Mouse (Mus musculus) left cerebral cortex, adult 9 months (tissue): ENCODE measurements at regions not wholly inside any gene's neighbourhood (a gene's known extent, or its start where the extent isn't known, plus 50 kb on each side); places are given as distances from the start of the nearest gene placed in this dataset.
"Not testable (repeated sequence)": the region's sequence is repeated elsewhere in the genome, so short reads cannot be mapped to it uniquely, and the experiment has no call there.

Source experiments
- DNase-seq, 2 experiments: peaks; one replicate each; pipeline ENCODE4 v3.0.0; 2022; ENCODE audit warnings: low spot score in 2 of 2

DNA sequence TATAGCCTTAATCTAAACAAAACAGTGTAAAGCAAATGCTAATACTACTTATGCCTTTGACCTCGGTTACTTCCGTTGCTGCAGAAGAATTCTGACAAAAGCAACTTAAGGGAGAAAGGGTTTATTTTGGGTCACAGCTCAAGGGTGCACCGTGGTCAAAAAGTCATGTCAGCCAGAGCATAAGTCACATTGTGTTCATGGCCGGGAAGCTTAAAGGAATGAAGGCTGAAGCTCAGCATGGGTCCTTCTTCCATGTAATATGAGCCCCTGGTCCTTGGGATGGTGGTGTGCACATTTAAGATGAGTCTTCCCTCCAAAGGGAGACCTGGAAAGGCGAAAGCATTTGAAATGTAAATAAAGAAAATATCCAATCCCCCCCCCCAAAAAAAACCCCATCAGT is 212.1 kb upstream of the Tbl1xr1 start:
- no peak for DNase-seq

DNA sequence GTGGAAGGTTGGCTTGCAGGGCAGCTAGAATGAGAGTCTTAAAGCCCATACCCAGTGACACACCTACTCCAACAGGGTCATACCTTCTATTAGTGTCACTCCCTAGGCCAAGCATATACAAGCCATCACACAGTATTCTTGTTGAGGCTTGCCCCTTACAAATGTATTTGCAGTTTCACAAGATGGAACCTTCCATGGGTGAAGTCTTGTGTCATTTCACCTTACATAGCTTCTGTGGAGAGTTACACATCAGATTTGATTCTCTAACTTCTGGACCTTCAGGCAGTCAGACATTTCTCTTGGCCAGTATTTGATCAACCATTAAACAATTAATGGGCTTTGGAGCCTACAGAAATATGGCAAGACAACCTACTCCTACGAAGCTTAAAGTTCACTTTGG is 210.6 kb upstream of the Tbl1xr1 start:
- DNase-seq = no peak

DNA sequence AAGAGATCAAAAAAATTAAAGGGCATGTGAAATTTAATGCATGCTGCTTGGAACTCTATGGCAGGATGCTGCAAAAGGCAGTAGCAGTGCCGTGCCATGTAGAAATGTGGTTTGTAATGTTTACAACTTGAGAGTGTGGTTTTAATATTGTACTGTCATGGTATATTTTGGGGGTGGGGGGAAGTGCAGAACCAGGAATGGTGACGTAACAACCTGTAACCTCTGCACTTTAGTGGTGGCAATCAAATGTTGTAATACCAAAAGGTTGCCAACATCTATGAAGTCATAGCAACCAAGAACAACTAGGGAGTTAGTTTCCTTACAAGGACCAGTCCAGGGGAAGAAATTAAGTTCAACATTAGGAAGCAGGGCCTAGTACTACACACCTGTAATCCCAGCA is 198.1 kb upstream of the Tbl1xr1 start:
- no peak for DNase-seq

GRCm38 (mm10) chr3:21884216-21884615 is 192.2 kb upstream of the Tbl1xr1 start:
- no peak for DNase-seq

GRCm38 (mm10) chr3:21888710-21889109 is 187.7 kb upstream of the Tbl1xr1 start:
- DNase-seq = no peak

- no peak for DNase-seq
Measured at GRCm38 (mm10) chr3:21891819-21892480, 184.5 kb upstream of the Tbl1xr1 start.

DNA sequence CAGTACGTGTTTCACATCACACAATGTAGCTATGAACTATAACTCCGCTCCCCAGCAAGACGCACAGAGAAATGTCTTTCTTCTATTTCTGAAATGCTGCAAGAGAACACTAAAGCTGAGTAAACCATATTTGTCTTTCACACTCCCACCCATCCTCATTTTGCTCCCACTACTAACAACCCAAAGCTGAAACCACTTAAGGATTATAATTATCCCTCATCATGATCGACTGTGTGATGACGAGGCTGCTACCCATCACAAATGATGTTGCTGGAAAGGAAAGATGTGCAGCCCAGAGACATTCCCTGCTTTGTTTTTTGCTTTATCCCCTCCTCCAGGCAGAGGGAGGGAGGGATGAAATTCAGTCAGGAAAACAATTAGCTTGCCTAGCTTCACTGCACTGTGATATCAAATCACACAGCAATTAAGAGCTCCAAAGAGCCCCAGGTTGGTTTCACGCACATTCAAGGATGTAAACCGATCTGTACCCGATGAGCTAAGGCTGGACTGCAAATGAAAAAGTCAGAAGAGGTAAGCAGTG is 183.5 kb upstream of the Tbl1xr1 start:
- peak; percentile 51 to 52 for DNase-seq

GRCm38 (mm10) chr3:21895551-21895950 is 180.9 kb upstream of the Tbl1xr1 start:
- no peak for DNase-seq

DNA sequence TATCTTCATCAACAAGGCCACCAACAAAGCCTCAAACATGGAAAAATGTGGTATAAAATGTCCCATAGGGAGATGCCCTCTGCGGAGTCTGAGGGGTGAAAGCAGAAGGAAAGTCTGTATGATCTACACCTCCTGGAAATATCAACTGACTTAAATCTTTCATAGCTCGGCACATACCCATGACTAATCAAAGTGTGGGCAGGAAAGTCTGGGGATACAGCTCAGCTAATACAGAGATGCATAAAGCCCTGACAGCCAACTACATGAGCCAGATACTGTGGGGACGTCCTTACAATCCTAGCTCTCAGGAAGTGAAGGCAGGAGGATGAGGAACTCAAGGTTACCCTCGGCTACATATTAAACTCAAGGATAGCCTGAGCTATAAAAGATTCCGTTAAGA is 178.2 kb upstream of the Tbl1xr1 start:
- no peak for DNase-seq

DNA sequence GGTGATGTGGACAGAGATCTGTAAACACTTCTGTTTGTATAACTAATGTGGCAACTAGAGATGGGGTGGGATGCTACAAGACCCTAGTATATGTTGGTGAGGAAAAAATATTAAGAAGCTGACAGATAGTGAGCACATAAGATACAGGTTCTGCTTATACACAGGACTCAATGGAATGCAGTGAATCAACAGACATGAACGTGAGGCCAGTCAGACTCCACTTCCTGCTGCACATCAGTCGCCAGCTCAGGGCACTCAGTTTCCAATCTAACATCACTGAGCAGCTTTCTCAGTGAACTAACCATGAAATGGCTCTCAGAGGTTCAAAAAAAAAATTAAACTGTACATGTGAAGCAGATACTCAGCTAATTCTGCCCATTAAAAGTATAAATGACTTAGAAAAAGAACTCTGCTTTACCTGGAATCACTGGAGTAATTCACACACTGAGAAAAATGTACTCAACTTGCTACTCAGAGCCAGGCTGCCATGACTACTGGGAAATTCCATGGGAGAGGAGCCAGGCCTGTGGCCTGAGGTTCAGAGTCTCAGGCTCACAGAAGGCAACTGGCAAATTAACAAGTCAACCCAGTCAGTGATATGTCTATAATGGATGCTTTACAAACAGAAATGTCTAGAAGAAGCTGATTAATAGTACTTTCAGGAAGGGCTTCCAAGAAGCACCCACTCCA is 170.9 kb upstream of the Tbl1xr1 start:
- no peak for DNase-seq

GRCm38 (mm10) chr3:21908828-21909227 is 167.6 kb upstream of the Tbl1xr1 start:
- no peak for DNase-seq

DNA sequence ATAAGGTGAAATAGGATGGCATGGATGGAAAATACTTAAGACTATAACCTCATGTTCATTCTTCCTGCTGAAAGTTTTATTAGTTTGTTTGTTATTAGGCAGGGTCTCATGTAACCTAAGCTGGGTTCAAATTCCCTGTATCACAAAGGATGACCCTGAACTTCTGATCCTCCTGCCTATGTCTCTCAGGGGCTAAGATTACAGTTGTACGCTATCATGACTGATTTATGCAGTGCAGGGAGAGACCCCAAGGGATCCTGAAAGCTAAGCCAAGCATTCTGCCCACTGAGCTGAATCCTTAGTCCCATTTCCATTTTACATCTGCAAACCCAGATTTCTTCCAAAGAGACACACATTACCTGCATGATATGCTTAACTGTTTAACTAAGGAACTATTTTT is 166.4 kb upstream of the Tbl1xr1 start:
- no peak for DNase-seq

GRCm38 (mm10) chr3:21911071-21911470 is 165.4 kb upstream of the Tbl1xr1 start:
- DNase-seq = no peak

DNA sequence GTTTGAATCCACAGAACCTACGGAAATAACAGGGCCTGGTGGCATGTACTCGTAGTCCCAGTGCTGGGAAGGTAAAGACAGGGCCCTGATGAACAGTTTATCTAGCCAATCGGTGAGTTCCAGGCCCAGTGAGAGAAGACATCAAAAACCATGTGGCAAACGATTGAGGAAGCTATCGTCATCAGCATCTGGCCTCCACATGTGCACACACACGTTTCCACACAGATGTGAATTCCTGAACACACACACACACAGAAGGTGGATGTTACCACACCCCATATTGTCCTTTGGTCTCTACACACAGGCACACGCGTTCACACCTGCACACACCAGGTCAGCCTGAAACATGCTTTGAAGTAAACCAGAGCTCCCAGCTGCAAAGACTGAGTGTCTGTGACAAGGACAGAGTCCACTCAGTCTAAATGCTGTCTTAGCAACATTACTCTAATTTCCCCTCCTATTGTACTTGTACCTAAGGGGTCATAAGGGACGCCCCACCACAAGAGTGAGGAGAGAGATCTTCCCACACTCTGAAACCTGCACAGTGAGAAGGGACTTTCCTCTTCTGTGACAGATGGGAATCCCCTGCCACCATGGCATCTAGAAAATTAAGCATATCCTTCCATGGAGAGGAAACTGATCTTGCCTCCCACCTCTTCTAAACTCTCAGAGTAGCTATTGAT is 159.1 kb upstream of the Tbl1xr1 start:
- no peak for DNase-seq

- no peak for DNase-seq
Measured at GRCm38 (mm10) chr3:21918431-21918830, 158.0 kb upstream of the Tbl1xr1 start.

DNA sequence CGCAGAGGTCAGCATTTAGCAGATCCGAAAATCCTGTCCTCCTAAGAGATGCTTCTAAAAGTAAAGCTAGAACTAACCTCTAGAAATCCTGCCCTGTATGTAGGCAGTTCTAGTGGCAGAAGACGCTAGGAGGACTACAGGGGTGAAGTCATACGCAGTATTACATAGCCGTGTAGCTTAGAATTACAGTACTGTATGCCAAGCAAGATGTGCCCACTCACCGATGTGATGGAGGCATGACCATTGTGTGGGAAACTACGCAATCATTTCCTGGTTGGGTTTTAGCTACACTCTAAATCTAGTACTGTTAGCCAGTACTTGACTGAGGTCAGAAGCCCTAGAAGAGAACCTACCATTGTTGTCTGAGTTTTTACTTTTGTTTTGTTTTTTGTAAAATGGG is 156.5 kb upstream of the Tbl1xr1 start:
- no peak for DNase-seq

GRCm38 (mm10) chr3:21931951-21932350 is 144.5 kb upstream of the Tbl1xr1 start:
- no peak for DNase-seq

- DNase-seq = not testable (repeated sequence)
Measured at GRCm38 (mm10) chr3:21932696-21933095, 143.8 kb upstream of the Tbl1xr1 start.

- no peak for DNase-seq
Measured at GRCm38 (mm10) chr3:21934731-21935271, 141.7 kb upstream of the Tbl1xr1 start.

- DNase-seq = peak; percentile 87 to 92
Measured at GRCm38 (mm10) chr3:21935571-21936261, 140.7 kb upstream of the Tbl1xr1 start.

DNA sequence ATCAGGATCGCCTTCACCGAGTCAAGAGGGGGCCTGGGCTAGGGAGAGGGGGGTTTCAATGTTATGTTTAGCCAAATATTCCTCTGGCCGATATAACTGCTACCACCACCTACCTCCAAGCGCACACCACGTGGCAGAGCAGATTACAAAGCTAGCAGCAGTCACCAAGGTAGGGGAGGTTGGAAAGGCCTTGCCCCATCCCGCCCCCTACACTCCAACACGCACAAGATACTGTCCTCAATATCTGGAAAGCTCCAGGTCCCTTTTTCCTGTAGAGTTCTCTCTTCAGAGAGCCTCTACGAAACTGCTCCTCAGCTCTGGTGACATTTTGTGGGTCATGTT is 140.2 kb upstream of the Tbl1xr1 start:
- DNase-seq = no peak

DNA sequence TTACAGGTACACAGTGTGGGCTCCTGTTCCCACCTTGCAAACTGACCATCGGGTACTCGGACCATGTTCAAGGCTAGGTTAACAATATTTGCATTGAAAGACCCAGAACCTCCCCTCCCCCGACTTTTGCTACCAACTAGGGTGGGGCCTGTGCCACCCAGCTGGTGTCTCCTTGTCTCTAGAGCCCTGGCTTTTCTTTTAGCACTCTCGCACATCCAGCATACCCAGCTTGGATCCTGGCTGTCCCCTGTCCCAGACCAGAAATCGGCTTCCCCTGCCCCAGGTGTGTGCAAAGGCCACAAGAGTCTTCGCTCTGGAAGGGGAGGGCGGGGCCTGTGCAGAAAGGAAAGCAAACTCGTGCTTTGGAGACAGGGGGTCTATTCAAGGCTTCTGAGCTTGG is 139.8 kb upstream of the Tbl1xr1 start:
- DNase-seq = peak in 1 of 2 experiments; percentile 16
